Mouse (Mus musculus) cerebellum, adult 2 months (tissue): ENCODE measurements around the gene Pappa.

Experiments used
- CTCF ChIP-seq: fragments of 200-500 bp; IDR thresholded peaks from 2 replicates; pipeline ENCODE4 v1.5.1; 2011; ENCODE audit warnings: low read depth, mild to moderate bottlenecking, control low read depth, low read length, moderate library complexity, borderline replicate concordance; ENCODE audit not compliant: insufficient read depth
- POLR2A ChIP-seq: fragments of 200-500 bp; IDR thresholded peaks from 2 replicates; pipeline ENCODE4 v1.6.1; 2011; ENCODE audit warnings: low read length, control low read depth, borderline replicate concordance; ENCODE audit not compliant: insufficient read depth

- TF ChIP-seq CTCF (no peak), POLR2A (no peak)
Observed at GRCm38 (mm10) chr4:65087592-65087991, 36.4 kb upstream of the Pappa start.
